9 mouse cellular contexts compared by ENCODE assay signal in genomic region chrX:73465483-73466186, GRCm38 (mm10). TPM values are rescaled to one million over a fixed set of nuclear protein-coding genes. Genes with fewer than 3 reads are reported as not detected.
DNase-seq lines count a peak whose midpoint lies in the region; ATAC-seq lines count a peak whose summit lies in the region.
"Had no signal": no experiment of that assay in that cellular context is flagged by ENCODE, and none has a peak within 500 bp of the region (broad histone marks: within the 10 kb centered on the region; RNA-seq: fewer than 3 reads in every experiment).

No protein-coding gene starts in this region.

- no peak for ATAC-seq in forebrain, embryonic 11.5 days (replicated peaks; ENCODE audit: low FRiP score)
- ATAC-seq in forebrain, embryonic 13.5 days, result no peak

- no peaks in the 10 kb centered on the region for H3K27me3 ChIP-seq in forebrain, embryonic 11.5 days (ENCODE audit: control insufficient read depth, insufficient read depth, low read length)
- H3K27me3 ChIP-seq in forebrain, embryonic 13.5 days, result no peaks in the 10 kb centered on the region
- H3K27me3 ChIP-seq: neural tube, embryonic 12.5 days had no signal

- no peaks in the 10 kb centered on the region for H3K36me3 ChIP-seq in forebrain, embryonic 11.5 days (ENCODE audit: control insufficient read depth, insufficient read depth, low read length)
- H3K36me3 ChIP-seq in forebrain, embryonic 13.5 days (ENCODE audit: poor library complexity, severe bottlenecking), result no peaks in the 10 kb centered on the region
- H3K36me3 ChIP-seq: neural tube, embryonic 12.5 days had no signal

- no peak overlapping the region for H3K9ac ChIP-seq in forebrain, embryonic 11.5 days (ENCODE audit: low read length)
- no peak overlapping the region for H3K9ac ChIP-seq in forebrain, embryonic 13.5 days
- H3K9ac ChIP-seq: neural tube, embryonic 12.5 days had no signal

- intact Hi-C loops in heart, postnatal 10 days (cut with DNase I), result no loop called here

- no peak overlapping the region for H3K4me2 ChIP-seq in forebrain, embryonic 11.5 days (ENCODE audit: low read depth, low read length, severe bottlenecking)
- no peak overlapping the region for H3K4me2 ChIP-seq in forebrain, embryonic 13.5 days
- H3K4me2 ChIP-seq: neural tube, embryonic 12.5 days had no signal

- peak; percentile 6 for DNase-seq in forebrain, embryonic 11.5 days (ENCODE audit: low spot score)
- peak; percentile 10 to 13 for DNase-seq in right cerebral cortex, adult 2 months (ENCODE audit: low spot score in 2 of 2)
- no peak for DNase-seq in right cerebral cortex, postnatal 14 days
- peak; percentile 65 to 66 for DNase-seq in heart, postnatal 10 days
- DNase-seq in skeletal muscle tissue, adult 2 months (ENCODE audit: low read depth, low spot score), result peak; percentile 53
- DNase-seq in T-cell, adult 2 months (ENCODE audit: low spot score), result no peak
- DNase-seq in cerebellum, postnatal 36 days, result no peak

- no peaks in the 10 kb centered on the region for H3K9me3 ChIP-seq in forebrain, embryonic 11.5 days (ENCODE audit: control insufficient read depth, low read length)
- H3K9me3 ChIP-seq in forebrain, embryonic 13.5 days (replicated peaks), result no peaks in the 10 kb centered on the region
- H3K9me3 ChIP-seq: neural tube, embryonic 12.5 days had no signal

- no peaks in the 10 kb centered on the region for H3K4me1 ChIP-seq in forebrain, embryonic 11.5 days (replicated peaks; ENCODE audit: control insufficient read depth, insufficient read depth, low read length)
- H3K4me1 ChIP-seq in forebrain, embryonic 13.5 days, result no peaks in the 10 kb centered on the region
- H3K4me1 ChIP-seq: neural tube, embryonic 12.5 days had no signal

- no peak overlapping the region for H3K27ac ChIP-seq in forebrain, embryonic 11.5 days (ENCODE audit: low read depth, low read length)
- H3K27ac ChIP-seq in forebrain, embryonic 13.5 days, result no peak overlapping the region
- H3K27ac ChIP-seq: neural tube, embryonic 12.5 days had no signal

- WGBS in forebrain, embryonic 11.5 days, result 87% methylated on average over 9 of the region's 9 CpGs
- 74% methylated on average over 9 of the region's 9 CpGs for WGBS in forebrain, embryonic 13.5 days

- H3K4me3 ChIP-seq in forebrain, embryonic 11.5 days (ENCODE audit: low read depth, low read length), result no peak overlapping the region
- H3K4me3 ChIP-seq in forebrain, embryonic 13.5 days, result no peak overlapping the region
- H3K4me3 ChIP-seq: neural tube, embryonic 12.5 days had no signal

RNA-seq across cellular contexts. Expression of gene Haus7, which starts 6.8 kb away (rescaled TPM):
- 74.8 and 78.2 TPM in 2 replicates for polyA plus RNA-seq in forebrain, embryonic 11.5 days (2014; fragmentation: Nextera tagmentation; extraction: Ambion mirVana)
- 78.9 and 81.2 TPM in 2 replicates for polyA plus RNA-seq in forebrain, embryonic 13.5 days (2015; fragmentation: Nextera tagmentation; extraction: Ambion mirVana)
- total RNA-seq in heart, postnatal 10 days (2021), result 10 to 100 TPM; 14.5 to 16.3 TPM

RNA-seq across cellular contexts. Expression of gene Bgn, which starts 17.8 kb away (rescaled TPM):
- 28.6 and 32.2 TPM in 2 replicates for polyA plus RNA-seq in forebrain, embryonic 11.5 days (2014; fragmentation: Nextera tagmentation; extraction: Ambion mirVana)
- 10.2 and 11.7 TPM in 2 replicates for polyA plus RNA-seq in forebrain, embryonic 13.5 days (2015; fragmentation: Nextera tagmentation; extraction: Ambion mirVana)
- 100 to 1,000 TPM; 276 to 309 TPM for total RNA-seq in heart, postnatal 10 days (2021)

RNA-seq across cellular contexts. Expression of gene Trex2, which starts 30.5 kb away (rescaled TPM):
- polyA plus RNA-seq in forebrain, embryonic 11.5 days (2014; fragmentation: Nextera tagmentation; extraction: Ambion mirVana), result not detected in 2 replicates
- polyA plus RNA-seq in forebrain, embryonic 13.5 days (2015; fragmentation: Nextera tagmentation; extraction: Ambion mirVana), result not detected in 2 replicates
- total RNA-seq in heart, postnatal 10 days (2021), result not detected
- polyA plus RNA-seq: neural tube, embryonic 12.5 days had no signal

RNA-seq across cellular contexts. Expression of gene Atp2b3, which starts 37.3 kb away (rescaled TPM):
- polyA plus RNA-seq in forebrain, embryonic 11.5 days (2014; fragmentation: Nextera tagmentation; extraction: Ambion mirVana), result 0.11 and 0.15 TPM in 2 replicates
- 1.5 and 2.4 TPM in 2 replicates for polyA plus RNA-seq in forebrain, embryonic 13.5 days (2015; fragmentation: Nextera tagmentation; extraction: Ambion mirVana)
- total RNA-seq in heart, postnatal 10 days (2021), result under 1 TPM in 1 of 2 experiments, not detected in 1; 0.15 TPM

RNA-seq across cellular contexts. Expression of gene Zfp92, which starts 54.7 kb away (rescaled TPM):
- polyA plus RNA-seq in forebrain, embryonic 11.5 days (2014; fragmentation: Nextera tagmentation; extraction: Ambion mirVana), result 0.12 and 0.13 TPM in 2 replicates
- polyA plus RNA-seq in forebrain, embryonic 13.5 days (2015; fragmentation: Nextera tagmentation; extraction: Ambion mirVana), result 0.19 and 0.39 TPM in 2 replicates
- total RNA-seq in heart, postnatal 10 days (2021), result not detected

Comparison
In these comparisons a context has a peak if more than half of its experiments do, and no peak if none do; other contexts are left out.
1. DNase-seq: peak in forebrain, embryonic 11.5 days (single experiment), right cerebral cortex, adult 2 months (2 of 2), heart, postnatal 10 days (2 of 2) and skeletal muscle tissue, adult 2 months (single experiment); none in right cerebral cortex, postnatal 14 days (single experiment), T-cell, adult 2 months (single experiment) and cerebellum, postnatal 36 days (0 of 2).